Mouse (Mus musculus) heart, adult 2 months (tissue): ENCODE data around the gene Lbx2.

Experiments
- CTCF ChIP-seq: fragments of 200-600 bp; IDR thresholded peaks from 2 replicates; pipeline ENCODE4 v1.8.1; 2022; ENCODE audit warnings: antibody characterized with exemption, mild to moderate bottlenecking, moderate library complexity
- EP300 ChIP-seq: fragments of 200-500 bp; IDR thresholded peaks from 2 replicates; pipeline ENCODE4 v1.6.1; 2011; ENCODE audit warnings: low read depth, low read length, control low read depth; ENCODE audit not compliant: insufficient read depth
- POLR2A ChIP-seq: fragments of 200-500 bp; IDR thresholded peaks from 2 replicates; pipeline ENCODE4 v1.6.1; 2011; ENCODE audit warnings: mild to moderate bottlenecking, low read depth, low read length, control low read depth; ENCODE audit not compliant: insufficient read depth

GRCm38 (mm10) chr6:83101688-83102556 is 15.8 kb downstream of the Lbx2 start:
- TF ChIP-seq EP300 (no peak), CTCF (peak; percentile 66), POLR2A (no peak)
